Mouse (Mus musculus) liver, embryonic 15.5 days (tissue): ENCODE results near the gene Ryr1. TPM values are rescaled to one million over a fixed set of nuclear protein-coding genes. Genes with fewer than 3 reads are reported as not detected.

Experiments used
- ATAC-seq: fragments of 200-750 bp; cut with Nextera tagmentation; 2 replicates; pipeline ENCODE4 v1.8.0; 2017; ENCODE audit warnings: moderate number of reproducible peaks, mild to moderate bottlenecking, moderate library complexity; ENCODE audit not compliant: insufficient read depth
- H3K27ac ChIP-seq: fragments of 300-500 bp; sonication (generic); replicated peaks from 2 replicates; pipeline ENCODE4 v1.5.1; 2015; ENCODE audit warnings: mild to moderate bottlenecking, inconsistent platforms
- H3K27me3 ChIP-seq: fragments of 300-500 bp; sonication (generic); 2 replicates; pipeline ENCODE4 v1.6.1; 2015; ENCODE audit warnings: mild to moderate bottlenecking, inconsistent platforms
- H3K36me3 ChIP-seq: fragments of 300-500 bp; sonication (generic); replicated peaks from 2 replicates; pipeline ENCODE4 v1.6.1; 2015; ENCODE audit warnings: moderate library complexity, mild to moderate bottlenecking, inconsistent platforms
- H3K4me1 ChIP-seq: fragments of 300-500 bp; sonication (generic); replicated peaks from 2 replicates; pipeline ENCODE4 v1.6.1; 2015; ENCODE audit warnings: inconsistent platforms
- H3K4me2 ChIP-seq: fragments of 300-500 bp; sonication (generic); 2 replicates; pipeline ENCODE4 v1.6.1; 2015; ENCODE audit warnings: moderate library complexity, mild to moderate bottlenecking, inconsistent platforms
- H3K4me3 ChIP-seq: fragments of 300-500 bp; sonication (generic); replicated peaks from 2 replicates; pipeline ENCODE4 v1.5.1; 2015; ENCODE audit warnings: mild to moderate bottlenecking, inconsistent platforms
- H3K9ac ChIP-seq: fragments of 300-500 bp; sonication (generic); 2 replicates; pipeline ENCODE4 v1.6.1; 2015; ENCODE audit warnings: moderate library complexity, mild to moderate bottlenecking, inconsistent platforms
- H3K9me3 ChIP-seq: fragments of 300-500 bp; sonication (generic); replicated peaks from 2 replicates; pipeline ENCODE4 v1.6.1; 2016; ENCODE audit warnings: inconsistent platforms
- WGBS: fragments of 180-500 bp; shearing (Covaris S2); methylation state at CpG from one replicate; pipeline ENCODE4 v1.1.7; 2015; ENCODE audit warnings: mixed read lengths; ENCODE audit not compliant: insufficient replicate concordance; 5-methylcytosine and 5-hydroxymethylcytosine counted together
- polyA plus RNA-seq: library from polyadenylated mRNA; unstranded; fragments of >200 nt; fragmentation: Nextera tagmentation; extraction: Ambion mirVana; gene quantifications from 2 replicates; pipeline ENCODE4 v1.2.1, GENCODE M21; 2015

Gene Ryr1
- polyA plus RNA-seq, 1 experiment from 2014 or later: 0.37 TPM

DNA sequence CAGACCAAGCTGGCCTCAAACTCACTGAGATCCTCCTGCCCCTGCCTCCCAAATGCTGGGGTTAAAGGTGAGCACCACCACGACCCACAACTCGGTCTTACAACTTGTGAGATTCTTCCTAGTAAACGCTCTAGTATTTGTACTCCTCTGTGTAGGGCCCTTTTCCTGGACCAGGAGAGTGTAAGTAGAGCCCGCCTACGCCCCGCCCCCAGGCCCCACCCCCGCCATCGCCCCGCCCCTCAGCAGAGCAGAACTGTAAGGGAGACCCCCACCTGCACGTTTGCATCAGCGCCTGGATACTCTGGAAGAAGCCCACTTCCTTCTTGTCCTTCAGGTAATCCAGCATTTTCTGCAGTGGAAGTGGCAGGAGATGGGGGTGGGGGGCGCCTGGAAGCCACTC lies 78.4 kb downstream of the Ryr1 start:
- ATAC-seq: no peak
- Histone ChIP-seq H3K9me3 (no peaks in the 10 kb centered on the region), H3K4me1 (peaks cover 10% of the 10 kb centered on the region; the same call in 1 of the 2 replicates), H3K4me3 (no peak overlapping the region), H3K27me3 (peaks cover 6% of the 10 kb centered on the region; the same call in 1 of the 2 replicates), H3K4me2 (no peak overlapping the region), H3K27ac (no peak overlapping the region), H3K9ac (no peak overlapping the region), H3K36me3 (no peaks in the 10 kb centered on the region)
- WGBS: 8% methylated on average over 12 of the region's 12 CpGs

DNA sequence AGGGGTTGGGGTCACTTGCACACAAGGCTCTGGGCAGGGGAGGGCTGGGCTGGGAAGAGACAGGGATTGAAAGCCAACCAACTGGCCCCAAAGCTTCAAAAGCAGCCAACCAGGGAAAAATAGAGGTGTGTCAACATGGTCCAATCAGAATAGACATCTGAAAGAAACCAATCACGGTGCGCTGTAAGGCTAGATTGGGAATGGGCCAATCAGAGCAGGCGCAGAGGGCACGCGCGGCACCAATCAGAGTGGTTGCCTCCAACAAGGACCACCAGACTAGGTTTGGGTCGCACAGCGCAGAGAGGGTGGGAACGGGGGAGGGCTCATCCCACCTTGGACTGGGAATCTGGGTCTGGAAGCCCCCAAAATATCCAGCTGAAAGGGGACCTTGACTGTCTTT lies 80.7 kb downstream of the Ryr1 start:
- Histone ChIP-seq H3K36me3 (no peaks in the 10 kb centered on the region), H3K27ac (no peak overlapping the region), H3K9ac (no peak overlapping the region), H3K9me3 (no peaks in the 10 kb centered on the region), H3K27me3 (no peaks in the 10 kb centered on the region; the same call in 1 of the 2 replicates), H3K4me3 (no peak overlapping the region), H3K4me2 (no peak overlapping the region), H3K4me1 (peaks cover 23% of the 10 kb centered on the region)
- WGBS: 68% methylated on average over 9 of the region's 9 CpGs
- no peak for ATAC-seq

DNA sequence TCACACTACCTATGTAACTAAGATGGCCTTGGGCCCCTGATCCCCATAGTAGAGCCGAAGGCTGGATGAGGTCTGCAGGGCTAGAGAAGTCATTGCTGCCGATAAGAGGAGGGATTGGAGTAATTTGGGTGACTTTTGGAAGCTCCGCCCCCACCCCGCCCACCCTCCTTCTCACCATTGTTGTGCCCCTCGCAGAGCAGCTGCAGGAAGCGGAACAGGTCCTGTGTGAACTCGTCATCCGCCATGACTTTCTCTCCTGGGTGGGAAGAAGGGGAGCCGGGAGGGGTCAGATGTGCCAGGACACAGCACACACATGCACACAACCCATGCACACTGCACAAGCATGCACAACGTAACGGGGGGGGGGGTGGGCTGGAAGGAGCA lies 81.3 kb downstream of the Ryr1 start:
- no peak overlapping the region for H3K27ac ChIP-seq
- 55% methylated on average over 11 of the region's 11 CpGs for WGBS
- no peaks in the 10 kb centered on the region for H3K9me3 ChIP-seq
- no peak overlapping the region for H3K4me3 ChIP-seq
- no peak for ATAC-seq
- H3K9ac ChIP-seq: no peak overlapping the region
- no peaks in the 10 kb centered on the region for H3K36me3 ChIP-seq
- H3K4me1 ChIP-seq: peaks cover 23% of the 10 kb centered on the region
- no peaks in the 10 kb centered on the region; the same call in 1 of the 2 replicates for H3K27me3 ChIP-seq
- no peak overlapping the region for H3K4me2 ChIP-seq

DNA sequence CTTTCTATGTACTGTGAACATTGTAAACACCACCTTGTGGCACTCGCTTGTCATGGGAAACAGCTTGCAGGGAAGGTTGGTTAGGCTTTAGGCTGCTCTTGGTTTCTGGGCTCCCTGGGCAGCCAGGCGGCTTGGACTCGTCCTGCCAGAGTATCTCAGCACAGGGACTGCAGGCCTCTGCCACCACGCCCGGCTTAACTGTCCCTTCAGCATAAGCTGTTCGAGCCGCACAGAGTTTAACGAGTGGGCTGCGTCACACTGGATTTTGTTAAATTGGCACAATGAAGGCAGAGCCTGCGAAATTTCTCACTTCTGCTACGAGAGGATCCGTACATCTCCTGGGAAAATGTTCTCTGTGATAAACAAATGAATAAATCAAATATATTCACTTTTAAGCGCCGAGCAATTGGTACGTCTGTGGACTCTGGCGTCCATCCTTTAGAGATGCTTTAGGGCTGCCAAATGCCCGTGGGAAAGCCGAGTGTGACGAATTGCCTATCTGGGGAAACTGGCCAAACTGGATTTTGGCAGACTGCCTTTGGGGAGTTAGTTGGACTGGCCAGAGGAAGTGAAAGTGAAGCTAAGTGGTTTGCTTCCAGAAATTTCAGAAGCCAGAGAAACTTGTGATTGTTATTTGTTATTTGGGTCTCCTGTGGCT lies 81.8 kb downstream of the Ryr1 start:
- ATAC-seq: no peak

DNA sequence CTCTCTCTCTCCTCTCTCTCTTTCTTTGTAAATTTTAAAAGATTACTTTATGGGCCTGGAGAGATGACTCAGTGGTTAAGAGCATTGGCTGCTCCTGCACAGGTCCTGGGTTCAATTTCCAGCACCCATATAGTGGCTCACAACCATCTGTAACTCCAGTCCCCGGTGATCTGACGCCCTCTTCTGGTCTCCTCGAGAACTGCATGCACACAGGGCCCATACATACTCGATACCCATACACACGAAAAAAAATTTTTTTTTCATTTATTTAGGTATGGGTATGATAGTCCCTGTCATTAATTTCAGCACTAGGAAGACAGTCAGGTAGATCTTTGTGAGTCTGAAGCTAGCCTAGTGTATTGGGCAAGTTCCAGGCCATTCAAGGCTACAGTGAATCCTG lies 83.8 kb downstream of the Ryr1 start:
- ATAC-seq: no peak
- no peak overlapping the region for H3K27ac ChIP-seq
- no peak overlapping the region for H3K4me3 ChIP-seq
- H3K4me2 ChIP-seq: no peak overlapping the region
- 78% methylated on average over 5 of the region's 5 CpGs for WGBS
- H3K9me3 ChIP-seq: no peaks in the 10 kb centered on the region
- H3K36me3 ChIP-seq: no peaks in the 10 kb centered on the region
- H3K27me3 ChIP-seq: no peaks in the 10 kb centered on the region; the same call in 1 of the 2 replicates
- H3K4me1 ChIP-seq: peaks cover 23% of the 10 kb centered on the region
- H3K9ac ChIP-seq: no peak overlapping the region

More for the DNA sequence above, 81.8 kb downstream of the Ryr1 start:
- Histone ChIP-seq H3K4me3 (no peak overlapping the region), H3K9ac (no peak overlapping the region), H3K36me3 (no peaks in the 10 kb centered on the region), H3K9me3 (no peaks in the 10 kb centered on the region), H3K27ac (peak overlapping the region; percentile 29; the same call in 1 of the 2 replicates), H3K27me3 (no peaks in the 10 kb centered on the region; the same call in 1 of the 2 replicates), H3K4me1 (peaks cover 23% of the 10 kb centered on the region), H3K4me2 (no peak overlapping the region)
- 69% methylated on average over 19 of the region's 19 CpGs for WGBS

DNA sequence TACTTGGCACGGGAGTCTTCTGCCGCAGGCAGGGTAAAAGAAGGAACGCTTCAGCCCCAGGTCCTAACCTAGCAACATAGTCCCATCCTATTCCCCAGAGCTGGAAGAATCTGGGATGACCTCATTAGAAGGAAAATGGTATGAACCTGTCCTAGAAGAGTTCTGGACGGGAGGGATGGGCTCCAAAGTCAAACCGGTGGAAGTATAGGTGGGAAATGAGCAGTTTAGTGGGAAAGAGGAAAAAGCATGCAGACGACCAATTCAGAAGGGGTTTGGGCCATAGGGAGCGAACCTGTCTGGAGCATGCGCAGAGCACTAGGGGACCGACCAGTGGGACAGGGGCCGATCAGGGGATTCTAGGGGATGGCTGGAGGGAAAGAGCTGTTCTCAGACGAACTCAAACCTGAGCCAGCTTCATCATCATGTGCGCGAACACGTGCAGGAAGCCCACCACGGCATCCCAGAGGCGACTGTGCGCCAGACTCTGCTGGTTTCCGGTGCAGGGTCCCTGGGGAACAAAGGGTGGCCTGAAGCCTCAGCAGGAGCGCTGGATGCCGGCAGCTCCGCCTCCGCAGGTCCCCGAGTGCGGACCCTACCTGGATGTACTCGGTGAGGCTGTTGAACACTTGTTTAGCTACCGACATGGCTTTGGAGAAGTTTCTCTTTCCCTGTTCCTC lies 84.9 kb downstream of the Ryr1 start:
- 0 out of 2 replicates have a peak overlapping the region, but pooled peaks have one; percentile 6 for H3K27ac ChIP-seq
- under 1% methylated on average over 26 of the region's 26 CpGs for WGBS
- H3K9me3 ChIP-seq: no peaks in the 10 kb centered on the region
- H3K4me3 ChIP-seq: peak overlapping the region; percentile 55
- peak overlapping the region; percentile 84 for H3K4me2 ChIP-seq
- peak overlapping the region; percentile 58 for H3K9ac ChIP-seq
- no peaks in the 10 kb centered on the region; the same call in 1 of the 2 replicates for H3K27me3 ChIP-seq
- peak; percentile 58 for ATAC-seq
- no peaks in the 10 kb centered on the region for H3K36me3 ChIP-seq
- peaks cover 23% of the 10 kb centered on the region for H3K4me1 ChIP-seq

DNA sequence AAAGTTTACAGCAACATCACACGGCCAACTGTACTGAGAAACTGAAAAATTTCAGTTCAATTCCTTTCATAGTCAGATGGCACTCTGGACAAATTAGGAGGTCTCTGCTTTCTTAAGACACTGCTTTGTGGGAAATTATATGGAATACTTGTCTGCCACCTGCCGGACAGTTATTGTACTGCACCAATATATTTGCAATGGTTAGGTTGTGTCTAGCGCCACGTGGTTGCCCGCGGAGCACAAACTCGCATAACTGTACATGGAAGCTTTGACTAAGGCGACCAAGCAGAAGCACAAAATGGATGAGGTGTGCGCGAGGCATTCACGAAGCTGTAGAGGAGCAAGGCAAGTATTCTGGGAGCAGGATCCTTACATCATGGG lies 85.4 kb downstream of the Ryr1 start:
- Histone ChIP-seq H3K9ac (peak overlapping the region; percentile 58), H3K36me3 (no peaks in the 10 kb centered on the region), H3K4me3 (peak overlapping the region; percentile 55), H3K4me1 (peaks cover 23% of the 10 kb centered on the region), H3K27ac (no peak overlapping the region), H3K9me3 (no peaks in the 10 kb centered on the region), H3K4me2 (peak overlapping the region; percentile 84), H3K27me3 (no peaks in the 10 kb centered on the region; the same call in 1 of the 2 replicates)
- 1% methylated on average over 11 of the region's 11 CpGs for WGBS
- peak; percentile 55 for ATAC-seq

DNA sequence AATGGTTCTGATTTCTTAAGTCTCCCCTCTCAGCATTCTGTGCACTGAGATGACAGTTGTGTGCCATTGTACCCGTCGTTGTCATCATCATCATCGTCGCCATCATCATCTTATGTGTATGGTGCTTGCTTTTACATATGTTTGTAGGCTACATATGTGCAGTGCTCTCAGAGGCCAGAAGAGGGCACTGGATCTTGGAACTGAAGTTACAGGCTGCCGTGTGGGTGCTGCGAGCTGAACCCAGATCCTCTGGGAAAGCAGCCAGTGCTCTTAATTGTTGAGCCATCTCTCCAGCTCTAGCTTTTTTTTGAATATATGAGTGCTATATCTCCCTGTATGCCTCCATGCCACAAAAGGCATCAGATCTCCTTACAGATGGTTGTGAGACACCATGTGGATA lies 87.7 kb downstream of the Ryr1 start:
- no peaks in the 10 kb centered on the region for H3K9me3 ChIP-seq
- no peak overlapping the region for H3K4me3 ChIP-seq
- H3K36me3 ChIP-seq: no peaks in the 10 kb centered on the region
- no peak for ATAC-seq
- H3K4me2 ChIP-seq: no peak overlapping the region
- no peaks in the 10 kb centered on the region for H3K27me3 ChIP-seq
- 66% methylated on average over 6 of the region's 6 CpGs for WGBS
- peaks cover 14% of the 10 kb centered on the region for H3K4me1 ChIP-seq
- H3K9ac ChIP-seq: no peak overlapping the region
- H3K27ac ChIP-seq: no peak overlapping the region

DNA sequence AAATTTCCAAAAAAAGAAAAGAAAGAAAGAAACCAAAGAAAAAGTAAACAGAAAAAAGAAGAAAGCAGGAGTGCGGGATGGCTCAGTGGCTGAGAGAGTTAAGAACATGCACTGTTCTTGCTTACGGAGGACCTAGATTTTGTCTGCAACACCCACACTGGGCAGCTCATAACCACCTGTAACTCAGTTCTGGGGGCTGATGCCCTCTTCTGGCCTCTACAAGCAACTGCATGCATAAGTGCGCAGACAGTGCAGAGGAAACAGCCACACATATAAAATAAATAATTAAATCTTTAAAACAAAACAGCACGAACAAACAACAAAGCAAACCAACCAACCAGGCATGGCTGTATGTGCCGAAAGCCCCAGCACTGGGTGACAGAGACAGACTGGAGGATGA lies 92.3 kb downstream of the Ryr1 start:
- no peaks in the 10 kb centered on the region for H3K9me3 ChIP-seq
- no peak overlapping the region for H3K27ac ChIP-seq
- no peak for ATAC-seq
- H3K4me1 ChIP-seq: peaks cover 29% of the 10 kb centered on the region
- H3K4me3 ChIP-seq: no peak overlapping the region
- WGBS: 71% methylated on average over 5 of the region's 5 CpGs
- H3K36me3 ChIP-seq: no peaks in the 10 kb centered on the region
- no peak overlapping the region for H3K4me2 ChIP-seq
- H3K9ac ChIP-seq: no peak overlapping the region
- no peaks in the 10 kb centered on the region for H3K27me3 ChIP-seq

DNA sequence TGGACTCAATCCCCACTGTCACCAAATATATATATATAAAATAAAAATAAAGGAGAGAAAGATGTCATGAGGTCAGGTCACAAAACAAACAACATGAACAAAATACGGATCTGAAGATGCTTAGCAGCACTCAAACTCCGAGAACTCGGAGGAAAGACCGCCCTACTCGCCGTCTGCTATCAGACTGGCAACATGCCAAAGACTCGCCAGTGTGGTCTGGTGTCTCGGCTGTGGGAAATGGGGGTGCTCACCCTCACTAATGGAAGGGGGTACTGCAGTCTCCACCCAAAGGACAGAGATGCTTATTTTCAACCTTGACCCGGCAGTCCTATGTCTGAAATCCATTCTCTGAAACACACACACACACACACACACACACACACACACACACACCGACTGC lies 93.3 kb downstream of the Ryr1 start:
- Histone ChIP-seq H3K9me3 (no peaks in the 10 kb centered on the region), H3K4me1 (peaks cover 32% of the 10 kb centered on the region), H3K4me3 (no peak overlapping the region), H3K27ac (no peak overlapping the region; the same call in 1 of the 2 replicates), H3K4me2 (no peak overlapping the region), H3K27me3 (no peaks in the 10 kb centered on the region), H3K9ac (no peak overlapping the region), H3K36me3 (no peaks in the 10 kb centered on the region)
- WGBS: 44% methylated on average over 10 of the region's 10 CpGs
- ATAC-seq: no peak

DNA sequence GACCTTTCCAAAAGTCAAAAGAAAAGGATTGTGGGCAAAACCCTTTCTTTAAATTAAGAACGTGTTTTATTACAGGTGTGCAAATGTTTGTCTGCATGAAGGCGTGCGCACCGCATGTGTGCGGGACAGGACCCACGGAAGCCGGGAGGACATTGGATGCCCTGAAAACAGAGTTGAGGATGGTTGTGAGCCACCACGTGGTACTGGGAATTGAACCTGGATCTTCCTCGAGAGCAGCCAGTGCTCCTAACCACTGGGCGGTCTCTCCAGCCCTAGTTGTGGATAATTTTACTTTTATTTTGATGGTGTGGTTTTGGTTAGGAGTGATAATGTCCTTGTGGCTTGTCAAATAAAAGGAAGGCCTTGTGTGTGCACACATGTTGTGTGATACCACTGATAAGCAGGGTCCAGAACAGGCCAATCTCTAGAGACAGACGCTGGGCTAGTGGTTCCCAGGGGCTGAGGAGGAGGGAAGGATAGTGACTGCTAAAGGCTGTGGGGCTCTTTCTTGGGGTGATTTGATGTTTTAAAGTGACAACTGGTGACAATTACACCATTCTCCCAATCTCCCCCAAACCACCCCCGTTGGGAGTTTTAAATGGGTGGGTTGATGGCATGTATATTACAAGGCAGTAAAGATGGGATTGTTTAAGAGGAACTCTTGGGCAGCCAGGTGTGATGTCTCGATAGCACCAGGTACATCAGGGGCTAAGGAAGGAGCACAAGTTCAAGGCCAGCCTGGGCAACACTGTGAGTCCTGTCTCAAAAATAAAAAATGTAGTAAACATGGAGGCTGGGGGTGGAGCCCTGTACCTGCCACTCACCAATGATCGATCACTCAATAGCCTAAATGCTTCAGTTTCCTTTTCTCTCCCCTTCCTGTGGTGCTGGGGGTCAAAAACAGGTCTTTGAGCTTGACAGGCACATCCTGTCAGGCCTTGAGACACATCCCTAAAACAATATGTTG lies 95.0 kb downstream of the Ryr1 start:
- no peak overlapping the region for H3K9ac ChIP-seq

More for the DNA sequence above, 95.0 kb downstream of the Ryr1 start:
- H3K27ac ChIP-seq: peak overlapping the region; percentile 83
- no peaks in the 10 kb centered on the region for H3K9me3 ChIP-seq
- no peaks in the 10 kb centered on the region for H3K36me3 ChIP-seq
- no peaks in the 10 kb centered on the region for H3K27me3 ChIP-seq
- 41% methylated on average over 14 of the region's 14 CpGs for WGBS
- peak; percentile 99 for ATAC-seq
- H3K4me1 ChIP-seq: peaks cover 47% of the 10 kb centered on the region
- no peak overlapping the region for H3K4me3 ChIP-seq
- peak overlapping the region; percentile 42 for H3K4me2 ChIP-seq
